Mouse (Mus musculus) natural killer cell, adult 2 months (primary cell): ENCODE measurements around the gene Ubash3b.

ENCODE experiments used
- DNase-seq, 2 experiments: peaks; one replicate each; pipeline ENCODE4 v3.0.0; 2022; ENCODE audit warnings: low spot score in 2 of 2

Ubash3b gene

DNA sequence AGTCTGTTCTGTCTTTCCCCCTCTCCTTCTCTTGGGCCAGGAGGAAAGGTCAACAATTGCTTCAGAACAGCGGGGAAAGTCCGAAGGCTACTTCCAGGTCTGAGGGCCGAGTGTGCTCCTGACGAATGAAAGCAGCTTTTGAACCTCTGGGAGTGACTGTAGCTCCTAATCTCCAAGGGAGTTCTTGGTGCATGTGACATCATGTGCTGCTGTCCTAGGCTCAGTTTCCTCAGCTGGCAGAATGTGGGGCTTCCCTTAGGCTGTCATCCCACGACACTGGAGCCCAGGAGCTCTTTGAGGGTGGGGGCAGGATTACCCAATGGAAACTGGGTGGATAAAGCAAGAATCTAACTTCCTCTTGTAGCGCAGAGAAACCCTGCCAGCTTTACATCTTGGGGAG, at the start of gene Ubash3b:
Gene Ubash3b (minus strand): TSS at position 285 of the 400 bp plus-strand sequence.
- no peak for DNase-seq

DNA sequence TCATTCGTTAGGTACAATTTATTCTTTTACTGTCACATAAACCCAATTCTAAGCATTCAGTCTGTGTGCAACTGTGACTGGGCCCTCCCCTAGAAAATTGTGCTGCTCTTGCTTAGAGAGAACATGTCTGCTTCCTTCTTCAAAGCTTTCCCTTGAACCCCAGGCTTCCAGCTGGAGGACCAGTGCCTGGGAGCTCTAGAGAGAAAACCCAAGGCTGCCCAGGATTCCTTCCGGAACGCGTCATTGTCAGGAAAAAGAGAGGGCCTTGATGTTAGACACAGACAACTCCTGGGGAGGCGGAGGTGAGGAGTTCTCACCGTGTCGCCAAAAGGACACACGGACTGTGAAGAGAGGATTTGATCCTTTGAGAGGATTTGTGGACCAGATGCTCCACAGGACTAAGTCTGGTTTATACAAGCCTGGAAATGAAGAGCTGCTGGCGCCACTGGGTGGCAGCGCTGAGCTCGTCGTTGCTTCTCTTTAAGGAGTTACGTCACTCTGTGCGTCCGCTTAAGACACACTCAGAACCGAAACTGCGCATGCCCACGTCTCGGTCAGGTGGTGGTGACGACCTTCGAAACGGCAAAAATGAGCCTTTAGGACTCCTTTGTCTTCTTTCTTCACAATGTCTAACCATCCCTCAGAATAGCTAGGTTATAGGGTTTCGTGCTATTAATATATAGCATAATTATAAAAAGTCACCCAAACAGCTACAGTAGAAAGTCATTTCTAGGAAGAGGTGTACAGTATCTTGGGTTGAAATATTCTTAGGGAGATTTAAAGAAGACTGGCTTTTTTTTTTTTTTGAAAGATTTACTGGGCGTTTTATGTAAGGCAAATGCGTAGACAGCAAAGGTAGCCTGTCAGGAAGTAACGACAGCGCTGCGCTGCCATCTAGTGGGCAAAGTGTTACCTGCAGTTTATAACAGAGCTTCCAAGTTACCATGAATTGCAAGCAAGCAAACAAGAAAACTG, 45.9 kb upstream of the Ubash3b start:
- DNase-seq: peak; percentile 88 to 94

DNA sequence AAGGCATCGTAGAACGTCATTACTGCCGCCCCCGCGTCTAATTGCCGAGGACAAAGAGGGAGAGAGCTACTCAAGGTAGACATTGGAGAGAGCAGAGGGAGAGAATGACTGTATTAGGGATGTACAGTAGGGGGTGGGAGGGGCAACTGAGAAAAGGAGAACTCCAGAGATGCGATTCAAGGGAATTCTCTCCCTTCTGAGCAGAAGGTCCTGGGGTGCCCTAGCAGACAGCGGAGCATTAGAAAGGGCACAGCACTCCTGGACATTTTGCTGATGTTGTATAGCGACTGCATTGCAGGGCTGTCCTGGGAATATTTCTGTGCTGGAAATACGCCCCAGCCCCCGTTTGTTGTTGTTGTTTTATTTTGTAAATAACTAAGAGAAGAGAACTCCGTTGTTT, 45.2 kb upstream of the Ubash3b start:
- DNase-seq: no peak

DNA sequence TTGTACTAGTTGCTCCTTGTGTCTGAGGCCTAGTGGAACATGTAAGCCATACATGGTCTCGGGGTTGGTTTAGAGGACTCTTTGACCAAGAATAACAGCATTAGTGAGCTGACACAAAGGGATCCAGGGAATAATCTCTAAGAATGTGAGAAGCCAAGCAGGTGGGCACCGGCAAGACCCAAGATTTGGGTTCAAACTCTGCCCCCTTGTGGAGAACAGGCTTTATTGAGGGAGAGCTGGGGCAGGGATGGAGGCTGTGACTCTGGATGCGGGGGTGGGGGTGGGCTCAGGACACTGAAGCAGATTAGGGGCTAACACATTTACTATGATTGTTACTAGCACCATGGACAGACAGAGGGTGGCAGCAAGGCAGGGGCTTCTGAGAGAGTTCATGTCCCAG, 43.8 kb upstream of the Ubash3b start:
- DNase-seq: no peak

DNA sequence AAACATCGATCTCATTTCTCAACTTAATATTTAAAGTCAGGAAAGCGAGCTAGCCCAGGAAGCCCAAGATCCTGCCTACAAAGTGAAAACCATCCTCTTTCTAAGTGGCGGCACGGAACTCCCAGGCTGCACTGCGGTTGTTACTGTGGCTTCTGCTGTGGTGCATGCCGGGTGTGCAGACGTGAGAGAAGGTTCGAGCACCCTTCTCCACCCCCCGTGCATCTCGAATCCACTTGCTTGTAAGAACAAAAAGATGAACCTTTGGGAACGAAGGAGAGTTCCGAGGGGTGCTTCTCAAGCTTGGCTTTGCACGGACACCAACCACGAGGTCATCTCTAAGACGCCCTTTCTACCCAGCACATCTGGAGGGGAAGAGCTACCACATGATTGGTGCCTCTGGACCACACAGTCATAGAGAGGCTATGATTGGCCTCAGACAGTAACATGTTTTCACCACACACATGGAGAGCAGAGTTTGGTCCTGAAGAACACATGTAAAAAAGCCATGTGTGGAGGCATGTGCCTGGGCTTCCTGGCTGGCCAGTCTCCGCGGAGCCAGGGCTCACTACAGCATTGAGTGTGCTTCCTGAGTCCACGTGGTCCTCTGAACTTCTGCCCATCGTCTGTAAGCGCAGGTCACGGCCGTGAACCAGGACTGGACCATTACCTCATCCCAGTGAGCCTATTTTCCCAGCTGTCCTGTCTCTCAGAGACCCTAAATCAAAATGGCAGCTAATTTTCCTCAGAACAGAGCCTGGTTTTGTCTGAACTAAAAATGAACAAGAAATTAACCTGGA, 38.2 kb upstream of the Ubash3b start:
- no peak for DNase-seq

DNA sequence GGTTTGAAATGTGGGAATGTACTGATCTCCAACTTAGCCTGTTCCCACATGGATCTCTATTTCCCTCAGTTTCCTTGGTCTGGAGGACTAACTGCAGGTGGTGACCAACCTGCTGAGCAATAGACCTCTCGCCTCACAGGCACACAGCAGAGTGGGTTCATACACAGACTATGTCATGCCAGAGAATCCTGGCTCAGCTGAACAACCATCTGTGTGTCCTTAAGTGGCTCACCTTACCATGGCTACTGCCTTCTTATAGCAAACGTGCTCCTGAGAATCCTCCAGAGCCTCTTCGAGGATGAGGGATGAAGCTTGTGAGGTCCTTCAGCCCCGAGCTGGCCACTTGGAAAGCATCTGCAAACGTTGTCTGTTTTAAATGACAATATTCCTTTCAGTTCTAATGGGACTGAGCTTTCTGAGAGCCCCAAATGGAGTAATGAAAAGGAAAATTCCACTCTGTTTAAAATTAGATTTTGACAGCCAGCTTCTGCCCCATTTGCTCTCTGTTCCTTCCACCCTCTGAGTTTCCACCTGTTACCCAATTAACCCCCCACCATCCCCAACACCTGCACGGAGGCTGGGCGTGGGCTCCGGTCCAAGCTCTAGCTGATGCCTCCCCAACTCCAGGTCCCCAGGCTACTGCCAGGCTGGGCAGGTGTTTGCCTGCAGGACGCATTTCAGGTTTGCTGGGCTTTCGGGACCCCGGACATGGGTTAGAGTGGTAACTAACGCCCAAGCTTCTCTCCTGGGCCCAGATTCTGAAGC, 37.2 kb upstream of the Ubash3b start:
- DNase-seq: no peak

DNA sequence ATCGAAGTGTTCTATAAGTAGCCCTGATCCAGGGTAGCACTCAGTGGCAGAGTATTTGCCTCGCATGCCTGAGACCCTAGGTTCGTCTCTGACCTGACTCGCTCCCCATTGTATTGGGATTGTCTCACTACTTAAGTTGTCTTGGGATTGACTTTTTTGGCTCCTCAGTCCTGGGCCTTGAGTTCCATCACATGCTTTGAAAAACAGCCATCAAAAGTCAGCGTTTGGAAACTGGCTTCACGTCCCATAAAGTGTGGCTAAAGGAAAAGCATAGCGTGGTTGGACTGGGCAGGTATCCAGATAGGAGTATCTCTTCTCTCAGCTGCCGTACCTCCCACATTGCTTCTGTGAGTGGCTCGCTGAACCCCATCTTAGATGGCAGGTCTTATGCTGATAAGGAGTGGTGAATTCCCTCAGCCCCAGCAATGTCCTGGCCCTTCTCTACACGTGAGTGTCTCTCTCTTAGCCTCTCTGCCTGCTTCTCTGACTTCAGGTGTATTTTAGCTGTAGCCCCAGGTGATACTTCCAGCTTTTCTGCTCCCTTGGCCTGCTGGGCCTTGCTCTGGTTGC, 34.3 kb upstream of the Ubash3b start:
- DNase-seq: no peak

DNA sequence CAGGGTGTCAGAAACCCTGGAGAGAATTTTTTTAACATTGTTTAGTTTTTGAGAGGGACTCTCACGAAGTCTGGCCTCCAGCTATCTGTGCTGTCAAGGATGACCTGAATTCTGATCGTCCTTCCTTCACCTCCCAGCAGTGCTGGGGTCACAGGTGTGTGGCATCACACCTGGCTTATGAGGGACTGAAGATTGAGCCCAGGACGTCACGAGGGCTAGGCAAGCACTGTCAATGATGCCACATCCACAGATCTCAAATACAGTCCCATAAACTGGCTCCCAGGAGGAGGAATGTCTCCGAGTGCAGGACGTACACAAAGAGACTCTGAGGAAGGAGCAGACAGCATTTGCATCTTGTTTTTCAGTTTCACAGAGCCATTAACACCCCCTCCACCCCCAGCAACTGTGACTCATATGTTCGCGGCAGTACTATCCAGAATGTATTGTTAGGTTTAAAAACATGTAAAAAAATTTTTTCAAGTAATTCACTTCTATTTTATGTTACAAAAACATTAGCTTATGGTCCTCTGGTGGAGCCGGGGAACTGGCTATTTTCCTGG, 30.2 kb upstream of the Ubash3b start:
- no peak for DNase-seq

DNA sequence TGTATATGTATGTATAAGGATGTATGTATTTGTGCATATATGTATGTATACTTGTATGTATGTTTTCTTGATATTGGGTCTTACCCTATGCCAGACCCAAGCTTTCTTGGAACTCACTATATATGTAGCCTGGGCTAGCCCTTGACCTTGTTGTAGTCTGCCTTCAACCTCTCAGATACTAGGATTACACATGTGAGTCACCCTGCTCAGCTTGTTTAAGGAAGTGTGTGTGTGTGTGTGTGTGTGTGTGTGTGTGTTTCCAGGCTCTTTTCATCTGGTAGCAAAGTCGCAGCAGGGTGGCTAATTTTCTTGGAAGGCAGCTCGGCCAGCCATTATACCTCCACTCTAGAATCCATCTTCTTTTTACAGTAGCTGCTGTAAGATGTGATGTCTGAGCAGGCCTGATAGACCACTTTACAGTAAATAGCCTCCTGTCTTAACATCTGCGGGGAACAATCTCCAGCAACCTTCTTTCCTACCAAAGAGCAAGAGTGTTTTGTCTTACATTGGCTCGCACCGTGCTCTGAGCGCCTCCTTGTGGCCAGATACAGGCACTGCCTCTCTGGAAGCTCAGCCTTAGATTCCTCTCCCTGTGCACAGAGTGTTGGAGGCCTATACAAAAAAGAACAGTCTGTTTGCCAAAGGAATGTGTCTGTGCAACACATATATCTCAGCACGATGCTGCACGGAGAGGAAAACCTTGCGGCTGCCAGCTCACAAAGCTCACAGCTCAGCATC, 29.4 kb upstream of the Ubash3b start:
- peak; percentile 59 to 70 for DNase-seq

DNA sequence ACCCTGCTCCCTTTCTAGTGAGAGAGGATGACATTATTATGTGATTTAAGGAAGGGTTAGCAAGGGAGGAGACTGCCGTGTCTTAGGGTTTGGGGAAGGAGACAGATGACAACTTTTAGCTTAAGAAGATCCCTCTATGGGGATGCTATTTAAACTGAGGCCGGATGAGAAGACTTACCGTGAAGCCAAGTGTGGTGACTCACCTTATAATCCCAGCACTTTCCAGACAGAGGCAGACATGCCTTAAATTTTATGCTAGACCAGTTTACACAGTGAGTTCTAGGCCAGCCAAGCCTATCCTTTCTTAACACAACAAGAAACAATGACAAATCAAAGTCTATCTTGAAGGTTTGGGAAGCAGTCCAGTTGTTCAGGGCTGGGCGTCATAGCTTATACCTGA, 26.4 kb upstream of the Ubash3b start:
- no peak for DNase-seq

DNA sequence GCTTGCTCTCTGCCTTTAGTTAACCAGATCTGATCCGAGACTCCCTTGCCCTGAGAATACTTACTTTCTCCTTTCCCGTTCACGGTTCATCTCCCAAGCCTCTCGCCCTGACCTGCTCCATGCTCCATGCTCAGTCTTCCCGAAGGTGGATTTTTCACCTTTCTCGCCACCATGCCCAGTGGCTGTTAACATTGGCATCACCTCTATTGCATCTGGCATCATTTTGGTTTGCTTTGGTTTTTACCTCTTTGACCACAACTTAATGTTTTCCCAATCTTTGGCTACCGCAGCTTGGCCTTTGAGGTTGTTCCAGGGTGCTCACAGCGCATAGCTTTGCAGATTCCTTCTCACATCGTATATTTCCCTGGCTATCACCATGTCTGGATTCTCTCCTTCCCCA, 26.0 kb upstream of the Ubash3b start:
- no peak for DNase-seq

DNA sequence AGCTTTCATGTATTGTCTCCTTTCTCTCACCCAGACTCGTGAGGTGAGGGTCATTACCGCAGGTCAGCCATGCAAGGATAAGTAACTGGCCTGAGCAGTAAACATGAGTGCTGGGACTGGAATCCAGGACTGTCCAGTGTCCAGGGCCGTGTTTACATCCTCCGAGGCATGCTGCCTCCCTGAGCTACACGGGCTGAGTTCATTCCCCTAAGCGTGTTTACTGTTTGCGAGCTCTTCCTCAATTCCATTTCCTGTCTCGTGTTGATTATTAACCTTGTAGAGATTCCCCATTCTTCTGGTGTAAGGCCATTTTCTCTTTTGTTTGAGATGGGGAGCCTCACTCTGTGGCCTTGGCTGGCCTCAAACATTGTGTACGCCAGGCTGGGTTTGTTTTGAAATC, 23.8 kb upstream of the Ubash3b start:
- DNase-seq: no peak

DNA sequence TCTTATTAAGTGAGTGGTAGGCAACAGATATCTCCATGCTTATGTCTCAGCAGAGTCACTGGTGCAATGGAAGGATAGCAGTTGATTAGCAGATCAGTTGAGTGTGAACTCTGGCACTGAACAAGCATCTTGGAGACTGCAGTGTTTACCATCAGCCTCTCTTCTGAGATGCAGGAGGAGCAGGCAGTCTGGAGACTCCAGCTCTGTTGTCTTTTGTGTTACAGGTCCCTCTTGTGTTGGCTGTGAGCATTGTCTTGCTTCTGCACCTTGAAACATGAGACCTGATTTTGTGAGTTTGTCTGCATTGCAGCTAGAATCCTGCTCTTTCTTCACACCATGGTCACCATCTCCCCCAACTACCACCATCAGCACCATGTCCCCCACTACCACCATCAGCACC, 21.1 kb upstream of the Ubash3b start:
- DNase-seq: peak; percentile 35 to 44

DNA sequence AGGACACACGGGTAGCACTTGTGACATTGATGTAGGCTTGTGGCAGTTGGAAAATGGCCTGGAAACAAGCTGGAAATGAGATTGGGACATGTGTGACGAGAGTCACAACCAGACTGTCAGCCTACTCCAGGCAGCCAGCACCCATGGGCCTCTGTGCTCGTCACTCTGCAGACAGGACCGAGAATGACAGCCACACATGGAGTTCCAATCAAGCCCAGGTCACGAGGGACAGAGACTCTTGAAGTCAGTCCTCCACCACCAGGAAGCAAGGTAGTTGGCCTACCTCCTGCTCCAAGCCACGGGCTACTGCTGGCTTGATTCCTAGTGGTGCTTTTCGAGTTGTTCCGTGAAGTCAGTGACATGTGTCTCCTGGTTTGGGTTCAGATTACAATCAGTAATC, 20.3 kb upstream of the Ubash3b start:
- DNase-seq: no peak

DNA sequence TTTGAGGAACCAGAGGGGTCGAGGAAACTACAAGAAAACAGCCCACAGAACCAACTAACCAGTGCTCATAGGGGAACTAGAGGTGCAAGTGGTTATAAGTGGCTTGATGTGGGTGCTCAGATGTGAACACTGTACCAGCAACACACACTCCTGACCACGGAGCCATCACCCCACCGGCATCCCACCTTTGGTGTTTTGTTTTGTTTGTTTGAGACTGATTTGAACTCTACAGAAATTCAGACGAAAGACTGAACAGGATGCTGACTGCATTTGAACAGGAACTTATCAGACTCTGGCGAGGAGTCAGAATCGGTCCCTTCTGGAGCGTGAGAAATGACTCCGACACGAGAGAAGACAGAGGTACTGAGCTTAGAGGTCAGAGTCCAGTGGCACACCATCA, 19.9 kb upstream of the Ubash3b start:
- peak in 1 of 2 experiments; percentile 22 for DNase-seq

DNA sequence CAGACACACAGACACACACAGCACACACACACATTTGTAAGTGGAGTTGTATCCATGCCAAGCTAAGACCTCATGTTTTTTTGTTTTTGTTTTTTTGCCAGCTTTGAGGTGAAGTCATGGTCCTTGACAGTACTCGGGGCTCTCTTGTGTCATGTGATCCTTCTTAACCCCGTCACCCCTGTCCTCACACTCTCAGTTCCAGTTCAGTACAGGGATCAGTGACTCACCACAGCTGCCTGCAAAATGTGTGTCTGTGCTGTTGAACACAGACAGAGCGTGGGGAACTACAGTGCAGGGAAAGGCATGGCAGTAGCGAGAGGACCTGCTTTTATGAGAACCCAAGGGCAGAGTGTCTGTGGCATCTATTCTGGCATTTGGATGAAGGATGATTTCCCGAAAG, 17.6 kb upstream of the Ubash3b start:
- DNase-seq: no peak

DNA sequence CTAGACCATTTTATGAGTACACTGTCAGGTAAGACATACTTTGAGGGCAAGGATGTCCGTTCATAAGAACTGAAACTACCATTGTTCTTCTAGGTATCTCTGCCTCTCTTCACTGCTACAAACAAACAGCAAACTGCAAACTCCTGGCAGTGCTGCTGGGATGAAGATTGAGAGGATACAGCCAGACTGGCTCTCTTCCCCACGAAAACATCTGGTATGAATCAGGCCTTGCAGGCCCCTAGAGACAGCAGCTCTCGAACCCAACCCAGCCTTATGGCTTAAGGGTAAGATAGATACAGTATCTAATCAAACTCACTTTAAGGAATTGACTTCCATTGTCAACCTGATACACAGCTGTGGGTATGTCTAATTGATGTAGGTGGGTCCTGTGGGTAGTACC, 11.7 kb upstream of the Ubash3b start:
- no peak for DNase-seq

DNA sequence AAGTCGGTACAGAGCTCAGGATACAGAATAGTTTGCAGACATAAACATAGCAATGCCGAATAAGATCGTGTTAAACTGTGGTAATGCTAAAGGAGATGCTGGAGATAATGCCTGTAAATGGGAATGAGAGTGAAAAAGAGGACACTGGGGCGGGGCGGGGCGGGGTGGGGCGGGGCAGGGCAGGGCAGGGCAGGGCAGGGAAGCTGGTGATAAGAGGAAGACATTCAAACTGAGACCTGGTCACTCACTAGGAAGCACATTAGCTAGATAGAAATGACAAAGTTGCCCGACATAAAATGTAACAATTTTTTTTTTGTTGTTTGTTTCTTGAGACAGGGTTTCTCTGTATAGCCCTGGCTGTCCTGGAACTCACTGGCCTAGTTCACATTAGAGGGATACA, 10.9 kb upstream of the Ubash3b start:
- no peak for DNase-seq

DNA sequence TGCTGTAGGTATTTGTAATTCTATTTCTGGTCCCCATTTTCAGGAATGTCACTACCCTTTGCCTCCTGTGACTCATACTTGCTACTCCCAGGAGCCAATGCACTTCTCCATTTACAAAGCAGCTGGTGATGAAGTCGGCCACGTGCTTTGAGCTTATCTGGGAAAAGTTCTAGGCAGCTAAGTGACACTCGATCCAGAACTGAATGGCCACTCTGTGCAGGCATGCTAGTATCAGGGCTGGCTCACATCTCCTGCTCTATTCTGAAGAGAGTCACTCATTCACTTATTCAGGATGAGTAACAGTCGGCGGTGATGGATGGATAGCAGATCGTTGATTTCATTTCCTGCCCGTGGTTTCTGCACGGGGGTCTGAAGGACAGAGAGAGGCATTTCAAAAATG, 8.5 kb upstream of the Ubash3b start:
- DNase-seq: no peak

DNA sequence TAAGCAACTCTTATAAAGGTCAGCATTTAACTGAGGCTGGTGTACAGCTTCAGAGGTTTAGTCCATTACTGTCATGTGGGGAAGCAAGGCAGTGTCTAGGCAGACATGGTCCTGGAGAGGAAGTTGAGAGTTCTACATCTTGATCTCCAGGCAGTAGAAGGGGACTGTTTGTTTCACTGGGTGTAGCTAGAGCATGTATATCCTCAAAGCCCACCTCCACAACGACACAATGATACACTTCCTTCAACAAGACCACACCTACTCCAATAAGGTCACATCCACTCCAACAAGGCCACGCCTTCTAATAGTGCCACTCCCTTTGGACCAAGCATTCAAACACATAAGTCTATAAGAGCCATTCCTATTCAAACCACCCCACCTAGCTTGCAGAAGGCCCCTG, 7.2 kb upstream of the Ubash3b start:
- no peak for DNase-seq

DNA sequence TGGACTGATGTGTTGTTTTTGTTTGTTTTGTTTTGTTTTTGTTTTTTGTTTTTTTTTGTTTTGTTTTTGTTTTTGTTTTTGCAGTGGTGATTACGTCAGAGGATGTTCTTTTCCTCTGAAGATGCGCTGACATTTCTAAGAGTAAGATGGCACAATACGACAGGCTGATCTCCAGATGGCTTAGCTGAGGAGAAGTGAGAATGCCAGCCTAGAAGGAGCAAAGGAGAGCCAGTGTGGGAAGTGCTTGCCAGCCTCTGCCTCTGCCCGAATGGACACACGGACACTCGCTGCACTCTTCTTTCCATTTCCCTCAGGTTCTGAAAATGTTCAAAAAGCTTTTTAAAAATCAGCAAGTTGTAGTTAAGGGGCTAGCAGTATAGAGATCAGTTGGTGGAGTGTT, 6.7 kb upstream of the Ubash3b start:
- no peak for DNase-seq
